In genomic region chr17:65557212-65557611, GRCm38 (mm10) we compare ENCODE assay signal across 13 mouse cellular contexts. TPM values are rescaled to one million over a fixed set of nuclear protein-coding genes. Genes with fewer than 3 reads are reported as not detected.
DNase-seq lines count a peak whose midpoint lies in the region; ATAC-seq lines count a peak whose summit lies in the region.
"Had no signal": no experiment of that assay in that cellular context is flagged by ENCODE, and none has a peak within 500 bp of the region (broad histone marks: within the 10 kb centered on the region; RNA-seq: fewer than 3 reads in every experiment).

No protein-coding gene starts in this region.

- peak; percentile 62 for ATAC-seq in megakaryocyte progenitor cell, adult 5-6 weeks (replicated peaks; ENCODE audit: poor library complexity)
- ATAC-seq: forebrain, embryonic 16.5 days had no signal

- peak; percentile 80 for DNase-seq in heart, adult 11 months
- no peak for DNase-seq in heart, postnatal 25 days (ENCODE audit: low spot score)
- peak; percentile 42 for DNase-seq in c-Kit-negative CD71-positive TER-119-positive erythroid progenitor cells, embryonic 14.5 days (ENCODE audit: low read depth, low spot score)
- peak; percentile 56 for DNase-seq in liver
- no peak for DNase-seq in embryo, embryonic 10 days (ENCODE audit: low spot score)
- no peak for DNase-seq in gastrocnemius, postnatal 14 days
- DNase-seq in adrenal gland, adult 18-20 months (ENCODE audit: low spot score in 2 of 2), result no peak
- DNase-seq: adrenal gland, postnatal 36 days; cerebellum, adult 9-11 months; lung, postnatal 14 days; thymus, adult 2 months had no signal

- intact Hi-C loops in heart, postnatal 25 days (cut with DNase I), result no loop called here
- intact Hi-C loops in gastrocnemius, postnatal 14 days (cut with DNase I; ENCODE audit: low total_unique reads), result no loop called here

RNA-seq across cellular contexts. Expression of gene Tmem232, which starts 16.6 kb away (rescaled TPM):
- total RNA-seq in heart, postnatal 25 days (2021), result not detected
- not detected in 2 replicates for total RNA-seq in megakaryocyte progenitor cell, adult 5-6 weeks (2015)
- total RNA-seq in megakaryocyte progenitor cell, adult 5-6 weeks (2017), result not detected in 2 replicates
- total RNA-seq in gastrocnemius, postnatal 14 days (2021), result 10 to 100 TPM; 11.0 to 11.6 TPM
- total RNA-seq in adrenal gland, adult 18-20 months (2021), result not detected
- total RNA-seq: adrenal gland, postnatal 36 days had no signal

RNA-seq across cellular contexts. Expression of gene Vapa, which starts 56.1 kb away (rescaled TPM):
- 10 to 100 TPM; 86.2 to 88.8 TPM for total RNA-seq in heart, postnatal 25 days (2021)
- 195 and 214 TPM in 2 replicates for total RNA-seq in megakaryocyte progenitor cell, adult 5-6 weeks (2015)
- 141 and 147 TPM in 2 replicates for total RNA-seq in megakaryocyte progenitor cell, adult 5-6 weeks (2017)
- 100 to 1,000 TPM; 121 to 126 TPM for total RNA-seq in gastrocnemius, postnatal 14 days (2021)
- 100 to 1,000 TPM; 138 to 182 TPM for total RNA-seq in adrenal gland, adult 18-20 months (2021)

Comparison
In these comparisons a context has a peak if more than half of its experiments do, and no peak if none do; other contexts are left out.
1. DNase-seq: peak in heart, adult 11 months (single experiment), c-Kit-negative CD71-positive TER-119-positive erythroid progenitor cells, embryonic 14.5 days (single experiment) and liver (single experiment); none in heart, postnatal 25 days (single experiment), embryo, embryonic 10 days (single experiment), gastrocnemius, postnatal 14 days (single experiment) and adrenal gland, adult 18-20 months (0 of 2).
2. RNA of gene Tmem232, which starts 16.6 kb away (total RNA-seq): 11.0 to 11.6 TPM in gastrocnemius, postnatal 14 days; not detected in adrenal gland, adult 18-20 months, not detected in heart, postnatal 25 days and not detected in megakaryocyte progenitor cell, adult 5-6 weeks; every median in the first group is over 10 times any median in the second.